Mouse (Mus musculus) forebrain, embryonic 11.5 days (tissue): ENCODE results near the gene Ppm1k. TPM values are rescaled to one million over a fixed set of nuclear protein-coding genes. Genes with fewer than 3 reads are reported as not detected.

Source experiments
- ATAC-seq: fragments of 200-750 bp; cut with Nextera tagmentation; replicated peaks from 2 replicates; pipeline ENCODE4 v1.8.0; 2017; ENCODE audit warnings: moderate TSS enrichment; ENCODE audit not compliant: low FRiP score
- DNase-seq: peaks from one replicate; pipeline ENCODE4 v3.0.0-alpha.2; 2017; ENCODE audit warnings: low spot score
- H3K27ac ChIP-seq: fragments of 300-500 bp; sonication (generic); 2 replicates; pipeline ENCODE4 v1.5.1; 2014; ENCODE audit warnings: low read depth, low read length
- H3K27me3 ChIP-seq: fragments of 300-500 bp; sonication (generic); 2 replicates; pipeline ENCODE4 v1.6.1; 2014; ENCODE audit warnings: mild to moderate bottlenecking, low read length, mixed read lengths; ENCODE audit not compliant: control insufficient read depth, insufficient read depth
- H3K36me3 ChIP-seq: fragments of 300-500 bp; sonication (generic); 2 replicates; pipeline ENCODE4 v1.6.1; 2014; ENCODE audit warnings: mild to moderate bottlenecking, low read length, moderate library complexity, mixed read lengths; ENCODE audit not compliant: control insufficient read depth, insufficient read depth
- H3K4me1 ChIP-seq: fragments of 300-500 bp; sonication (generic); replicated peaks from 2 replicates; pipeline ENCODE4 v1.6.1; 2014; ENCODE audit warnings: low read length, mixed read lengths; ENCODE audit not compliant: control insufficient read depth, insufficient read depth
- H3K4me2 ChIP-seq: fragments of 300-500 bp; sonication (generic); 2 replicates; pipeline ENCODE4 v1.6.1; 2014; ENCODE audit warnings: low read depth, mild to moderate bottlenecking, low read length, moderate library complexity, mixed read lengths; ENCODE audit not compliant: severe bottlenecking
- H3K4me3 ChIP-seq: fragments of 300-500 bp; sonication (generic); 2 replicates; pipeline ENCODE4 v1.5.1; 2014; ENCODE audit warnings: low read depth, low read length
- H3K9ac ChIP-seq: fragments of 300-500 bp; sonication (generic); 2 replicates; pipeline ENCODE4 v1.6.1; 2014; ENCODE audit warnings: low read length
- H3K9me3 ChIP-seq: fragments of 300-500 bp; sonication (generic); 2 replicates; pipeline ENCODE4 v1.6.1; 2016; ENCODE audit warnings: low read length, mixed read lengths; ENCODE audit not compliant: control insufficient read depth
- WGBS: fragments of 180-500 bp; shearing (Covaris S2); extraction: QIAGEN DNeasy Blood & Tissue Kit; methylation state at CpG from one replicate; pipeline ENCODE4 v1.1.7; 2014; 5-methylcytosine and 5-hydroxymethylcytosine counted together
- polyA plus RNA-seq: library from polyadenylated mRNA; unstranded; fragments of >200 nt; fragmentation: Nextera tagmentation; extraction: Ambion mirVana; gene quantifications from 2 replicates; pipeline ENCODE4 v1.2.1, GENCODE M21; 2014

Gene Ppm1k
- 6.2 and 6.7 TPM in 2 replicates for polyA plus RNA-seq

DNA sequence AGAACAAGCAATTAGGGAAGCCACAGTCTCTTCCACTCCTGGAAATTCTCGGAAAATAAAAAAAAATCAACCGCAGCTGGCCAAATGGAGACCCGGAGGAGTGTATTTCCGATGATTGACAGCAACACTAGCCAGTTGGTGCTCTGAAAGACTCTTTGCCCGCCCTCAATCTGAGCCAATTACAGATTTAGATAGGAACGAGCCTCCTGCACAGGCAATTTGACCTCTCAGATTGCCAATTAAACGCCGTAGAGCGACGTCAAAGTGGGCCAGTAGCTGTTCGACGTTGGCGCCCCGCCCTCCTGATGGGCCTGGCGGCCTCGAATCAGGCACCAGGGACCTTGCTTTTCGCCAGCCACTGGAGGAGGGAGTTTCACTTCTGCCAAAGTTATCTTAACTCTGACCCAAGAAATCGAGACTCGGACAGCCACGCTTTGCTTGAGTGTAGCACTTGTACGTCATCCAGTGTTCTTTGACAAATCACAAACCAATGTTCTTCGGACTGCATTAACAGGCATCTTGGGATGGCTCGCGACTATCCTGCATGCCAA lies at the start of gene Ppm1k:
TSS of gene Ppm1k (minus strand) at position 83 of the 551 bp plus-strand sequence.
- Histone ChIP-seq H3K4me2 (peak within 1 kb of the TSS; percentile 64), H3K27me3 (no peaks in the 10 kb centered on the region), H3K9ac (peak within 1 kb of the TSS; percentile 61), H3K4me3 (peak within 1 kb of the TSS; percentile 54), H3K4me1 (peaks cover 7% of the 10 kb centered on the region; the same call in 1 of the 2 replicates), H3K36me3 (no peaks in the 10 kb centered on the region), H3K9me3 (no peaks in the 10 kb centered on the region), H3K27ac (peak within 1 kb of the TSS; percentile 6; the same call in 1 of the 2 replicates)
- under 1% methylated on average over 24 of the region's 24 CpGs for whole genome bisulfite sequencing
- DNase-seq (peak; percentile 96), ATAC-seq (peak; percentile 99)

DNA sequence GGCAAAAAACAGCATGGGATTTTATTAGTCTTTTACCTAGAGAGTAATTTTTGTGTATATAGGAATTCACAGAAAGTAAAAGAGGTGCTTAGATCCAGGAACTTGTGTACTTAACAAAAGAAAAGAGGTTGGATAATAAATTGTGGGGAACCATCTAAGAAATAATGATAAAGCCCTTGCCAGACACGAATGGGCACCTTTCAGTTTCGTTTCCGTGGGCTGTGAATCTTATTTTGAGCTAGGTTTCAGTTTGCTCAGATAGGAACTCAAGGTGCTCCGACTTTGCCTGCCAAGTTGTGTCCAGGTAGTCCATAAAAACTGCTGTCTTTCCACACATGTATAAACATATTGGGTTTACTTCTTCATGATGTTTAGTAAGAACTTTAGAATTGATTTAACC lies 47.1 kb upstream of the Ppm1k start:
- Histone ChIP-seq H3K9me3 (no peaks in the 10 kb centered on the region), H3K4me2 (no peak overlapping the region), H3K4me1 (no peaks in the 10 kb centered on the region), H3K27me3 (no peaks in the 10 kb centered on the region), H3K9ac (no peak overlapping the region), H3K36me3 (no peaks in the 10 kb centered on the region), H3K4me3 (no peak overlapping the region), H3K27ac (no peak overlapping the region)
- ATAC-seq: no peak
- no peak for DNase-seq
- 85% methylated on average over 4 of the region's 4 CpGs for WGBS

DNA sequence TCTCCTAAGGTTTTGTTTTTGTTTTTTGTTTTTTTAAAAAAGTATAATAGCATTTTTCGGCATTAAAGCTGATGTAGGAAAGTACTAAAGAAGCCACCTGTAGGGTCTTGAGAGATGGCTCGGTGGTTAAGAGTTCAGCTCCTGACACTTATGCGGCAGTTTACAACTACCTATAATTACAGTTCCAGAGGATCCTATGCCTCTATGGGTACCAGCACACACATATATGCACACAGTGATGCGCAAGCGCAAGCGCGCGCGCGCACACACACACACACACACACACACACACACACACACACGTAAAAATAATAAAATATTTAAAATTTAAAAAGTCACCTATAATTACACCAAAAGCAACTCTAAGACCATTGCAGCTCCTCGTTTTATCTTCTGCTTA lies 46.3 kb upstream of the Ppm1k start:
- ATAC-seq: 0 out of 2 replicates have a peak, but pooled peaks have one; percentile 30
- H3K4me1 ChIP-seq: no peaks in the 10 kb centered on the region
- WGBS: 86% methylated on average over 12 of the region's 12 CpGs
- H3K27ac ChIP-seq: no peak overlapping the region
- no peak for DNase-seq
- H3K9me3 ChIP-seq: no peaks in the 10 kb centered on the region
- no peaks in the 10 kb centered on the region for H3K27me3 ChIP-seq
- H3K4me3 ChIP-seq: no peak overlapping the region
- peak overlapping the region; percentile 62; the same call in 1 of the 2 replicates for H3K4me2 ChIP-seq
- no peaks in the 10 kb centered on the region for H3K36me3 ChIP-seq
- no peak overlapping the region for H3K9ac ChIP-seq

DNA sequence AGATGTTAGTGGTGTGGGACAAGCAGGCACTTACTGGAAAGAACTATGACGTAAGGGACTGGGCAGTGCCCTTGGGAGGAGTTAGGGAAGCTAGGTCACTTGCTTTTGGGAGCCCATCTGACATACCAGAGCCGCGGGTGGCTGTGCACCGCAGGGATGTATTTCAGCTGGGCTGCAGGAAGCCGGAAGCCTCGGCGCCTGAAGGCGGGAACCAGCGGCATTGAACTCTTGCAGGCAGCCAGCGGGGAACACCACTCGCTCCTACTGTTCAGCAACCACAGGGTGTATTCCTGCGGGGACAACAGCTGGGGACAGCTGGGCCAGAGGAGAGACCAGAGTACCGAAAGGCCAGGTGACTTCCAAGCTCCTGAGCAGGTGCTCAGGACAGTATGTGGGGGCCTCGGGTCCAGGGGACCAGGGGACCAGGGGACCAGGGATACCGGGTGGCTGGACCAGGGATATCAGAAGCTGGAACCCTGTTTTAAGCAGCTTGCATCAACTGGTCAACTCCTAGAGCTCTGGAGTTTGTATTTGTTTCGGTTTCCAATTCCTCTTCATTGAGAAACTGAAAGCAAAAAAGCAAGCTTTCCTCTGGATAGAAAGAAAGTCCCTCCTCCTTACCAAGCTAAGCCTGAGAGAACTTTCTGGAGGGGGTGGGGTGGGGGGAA lies 45.7 kb upstream of the Ppm1k start, which contains the start of gene Herc6:
TSS of gene Herc6 (plus strand) at position 120 of the 668 bp plus-strand sequence.
- Histone ChIP-seq H3K4me2 (peak within 1 kb of the TSS; percentile 62), H3K27me3 (no peaks in the 10 kb centered on the region), H3K4me1 (no peaks in the 10 kb centered on the region), H3K36me3 (no peaks in the 10 kb centered on the region), H3K9me3 (no peaks in the 10 kb centered on the region), H3K4me3 (peak within 1 kb of the TSS; percentile 31), H3K27ac (no peak within 1 kb of the TSS), H3K9ac (peak within 1 kb of the TSS; percentile 63)
- ATAC-seq (peak; percentile 86), DNase-seq (peak; percentile 74)
- 3% methylated on average over 16 of the region's 16 CpGs for WGBS

DNA sequence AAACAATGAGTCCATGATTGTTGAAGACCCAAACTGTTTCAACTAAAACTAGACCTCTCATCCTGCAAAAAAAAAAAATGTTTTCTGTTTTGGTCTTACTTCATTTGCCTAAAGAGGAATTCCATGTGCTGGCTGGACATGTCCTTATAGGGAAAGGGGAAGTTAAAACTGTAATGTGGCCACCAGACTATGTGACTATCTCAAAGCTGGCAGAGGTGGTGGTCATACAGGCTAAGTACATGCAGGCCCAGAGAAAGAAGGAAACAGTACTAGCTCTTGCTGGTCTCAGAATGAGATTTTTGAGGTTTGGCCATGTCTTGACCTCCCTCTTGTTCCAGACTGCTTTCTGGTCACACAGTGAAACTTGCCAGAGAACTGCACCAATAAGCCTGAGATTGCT lies 36.3 kb upstream of the Ppm1k start:
- ATAC-seq: no peak
- Histone ChIP-seq H3K4me3 (no peak overlapping the region), H3K4me2 (no peak overlapping the region), H3K27ac (no peak overlapping the region), H3K36me3 (no peaks in the 10 kb centered on the region), H3K27me3 (no peaks in the 10 kb centered on the region), H3K9me3 (no peaks in the 10 kb centered on the region), H3K4me1 (no peaks in the 10 kb centered on the region), H3K9ac (no peak overlapping the region)
- no peak for DNase-seq

DNA sequence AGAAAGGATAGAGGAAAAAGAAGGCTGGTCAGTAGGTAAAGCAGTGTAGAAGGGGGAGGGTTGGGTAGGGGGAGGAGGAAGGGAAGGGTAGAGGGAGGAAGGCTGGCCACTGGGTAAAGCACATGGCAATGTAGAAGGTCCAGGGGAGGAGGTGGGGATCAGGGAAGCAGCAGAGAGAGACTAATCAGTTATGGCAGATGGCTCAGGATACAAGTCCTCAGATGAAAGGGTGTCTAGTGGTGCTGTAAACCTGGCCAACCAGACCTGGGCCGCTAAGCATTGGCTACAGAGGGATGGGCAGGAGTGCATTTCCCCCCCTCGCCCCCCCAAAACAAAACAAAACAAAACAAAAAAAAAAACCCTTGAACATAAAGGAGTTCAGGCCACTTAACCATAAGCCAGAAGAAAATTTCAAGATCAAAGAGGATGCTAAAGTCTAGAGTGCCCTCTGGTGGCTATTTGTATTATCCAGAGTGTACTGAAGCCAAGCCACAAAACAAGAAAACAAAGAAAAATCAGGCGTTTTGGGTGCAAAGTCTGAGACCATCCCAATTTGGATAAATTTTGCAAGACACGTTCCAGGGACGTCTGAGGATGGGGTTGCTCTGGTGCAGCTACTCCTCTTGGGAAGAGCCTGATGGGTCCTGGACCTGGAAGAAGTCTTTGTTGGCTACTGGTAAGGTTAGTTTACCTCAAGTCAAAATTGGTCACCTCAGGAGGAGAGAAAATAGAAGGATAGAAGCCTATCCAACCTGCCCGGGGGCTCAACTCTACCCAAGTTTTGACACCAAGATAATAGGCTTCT lies 35.1 kb upstream of the Ppm1k start:
- Histone ChIP-seq H3K27ac (no peak overlapping the region), H3K9ac (no peak overlapping the region; the same call in 1 of the 2 replicates), H3K4me2 (no peak overlapping the region), H3K4me1 (no peaks in the 10 kb centered on the region), H3K27me3 (no peaks in the 10 kb centered on the region), H3K4me3 (no peak overlapping the region), H3K9me3 (no peaks in the 10 kb centered on the region), H3K36me3 (no peaks in the 10 kb centered on the region)
- DNase-seq (no peak), ATAC-seq (peak; percentile 71)
- 12% methylated on average over 6 of the region's 6 CpGs for WGBS

DNA sequence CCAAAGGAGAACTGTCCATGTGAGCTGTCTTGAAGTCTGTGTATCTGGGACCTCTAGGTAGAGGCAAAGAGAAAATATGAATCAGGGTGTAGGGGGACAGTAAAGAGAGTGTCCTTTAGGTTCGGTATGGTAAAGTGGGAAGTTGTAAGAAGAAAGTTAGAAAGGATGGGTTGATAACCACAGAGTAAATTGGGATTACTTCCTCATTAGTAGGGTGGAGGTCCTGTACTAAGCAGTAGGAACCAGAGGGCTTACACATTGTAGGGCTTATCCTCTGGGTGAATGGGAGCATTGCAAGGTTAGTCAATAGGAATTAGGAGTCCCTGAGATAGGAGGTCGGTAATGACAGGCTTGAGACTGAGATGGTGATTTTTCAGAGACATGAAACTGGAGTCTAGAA lies 32.4 kb upstream of the Ppm1k start:
- Histone ChIP-seq H3K4me3 (no peak overlapping the region), H3K4me1 (no peaks in the 10 kb centered on the region), H3K27ac (no peak overlapping the region), H3K4me2 (no peak overlapping the region), H3K9me3 (no peaks in the 10 kb centered on the region), H3K36me3 (no peaks in the 10 kb centered on the region), H3K27me3 (no peaks in the 10 kb centered on the region), H3K9ac (no peak overlapping the region)
- DNase-seq (no peak), ATAC-seq (no peak)
- 82% methylated on average over 2 of the region's 2 CpGs for WGBS

DNA sequence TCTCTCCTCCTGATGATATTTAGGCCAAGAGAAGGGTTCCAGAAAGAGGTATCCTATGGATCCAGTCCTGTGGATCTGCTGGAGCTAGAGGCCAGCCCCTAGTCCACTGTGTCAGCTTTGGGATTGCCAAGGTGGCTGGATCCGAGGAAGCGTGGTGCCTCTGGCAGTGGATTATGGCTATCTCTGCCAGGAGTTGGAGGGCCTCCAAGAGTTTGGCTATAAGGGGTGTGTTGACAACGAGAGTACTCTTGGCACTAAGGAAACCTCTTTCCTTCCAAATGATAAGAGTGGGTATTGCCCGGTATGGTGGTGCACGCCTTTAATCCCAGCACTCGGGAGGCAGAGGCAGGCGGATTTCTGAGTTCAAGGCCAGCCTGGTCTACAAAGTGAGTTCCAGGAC lies 30.2 kb upstream of the Ppm1k start:
- 93% methylated on average over 7 of the region's 7 CpGs for WGBS

More for the DNA sequence above, 30.2 kb upstream of the Ppm1k start:
- Histone ChIP-seq H3K4me1 (no peaks in the 10 kb centered on the region), H3K9me3 (no peaks in the 10 kb centered on the region), H3K9ac (no peak overlapping the region), H3K27me3 (no peaks in the 10 kb centered on the region), H3K27ac (no peak overlapping the region), H3K36me3 (no peaks in the 10 kb centered on the region), H3K4me2 (no peak overlapping the region), H3K4me3 (no peak overlapping the region)
- ATAC-seq: no peak
- DNase-seq: no peak
